ENCODE assay signal across 8 mouse cellular contexts in genomic region chr7:99267251-99267896, GRCm38 (mm10). TPM values are rescaled to one million over a fixed set of nuclear protein-coding genes. Genes with fewer than 3 reads are reported as not detected.
A peak's percentile ranks its signal among the peaks of the same experiment; 100 is the strongest.
DNase-seq lines count a peak whose midpoint lies in the region; ATAC-seq lines count a peak whose summit lies in the region.

TSS of gene Map6 (plus strand) at chr7:99267447.

- H3K4me1 ChIP-seq in brown adipose tissue, adult 24 weeks (ENCODE audit: control insufficient read depth, insufficient read depth, insufficient read length, low read length) = peaks cover 8% of the 10 kb centered on the region
- peaks cover 18% of the 10 kb centered on the region for H3K4me1 ChIP-seq in forebrain, embryonic 14.5 days (ENCODE audit: control insufficient read depth, insufficient read depth, low read length)
- H3K4me1 ChIP-seq in lung, embryonic 16.5 days (replicated peaks; ENCODE audit: control insufficient read depth, insufficient read depth, low read length) = peaks cover 31% of the 10 kb centered on the region

- WGBS in forebrain, embryonic 14.5 days = under 1% methylated on average over 34 of the region's 34 CpGs
- 2% methylated on average over 34 of the region's 34 CpGs for WGBS in lung, embryonic 16.5 days

- peak within 1 kb of the TSS; percentile 62 for H3K4me3 ChIP-seq in brown adipose tissue, adult 24 weeks (ENCODE audit: insufficient read depth, low read depth, low read length)
- peak within 1 kb of the TSS; percentile 73 for H3K4me3 ChIP-seq in forebrain, embryonic 14.5 days (ENCODE audit: low read depth, low read length)
- peak within 1 kb of the TSS; percentile 54 for H3K4me3 ChIP-seq in lung, embryonic 16.5 days (ENCODE audit: low read length)

- peak within 1 kb of the TSS; percentile 86 for H3K9ac ChIP-seq in forebrain, embryonic 14.5 days (ENCODE audit: low read length)
- H3K9ac ChIP-seq in lung, embryonic 16.5 days (ENCODE audit: low read length) = peak within 1 kb of the TSS; percentile 49

- no peaks in the 10 kb centered on the region for H3K27me3 ChIP-seq in forebrain, embryonic 14.5 days (replicated peaks; ENCODE audit: control insufficient read depth, insufficient read depth, low read length)
- peaks cover 52% of the 10 kb centered on the region for H3K27me3 ChIP-seq in lung, embryonic 16.5 days (ENCODE audit: control insufficient read depth, insufficient read depth, low read depth, low read length)

- no peaks in the 10 kb centered on the region for H3K9me3 ChIP-seq in forebrain, embryonic 14.5 days (replicated peaks; ENCODE audit: control insufficient read depth, low read length)
- H3K9me3 ChIP-seq in lung, embryonic 16.5 days (ENCODE audit: control insufficient read depth, low read length) = no peaks in the 10 kb centered on the region

- H3K27ac ChIP-seq in brown adipose tissue, adult 24 weeks (replicated peaks; ENCODE audit: low read depth, low read length) = no peak within 1 kb of the TSS
- peak within 1 kb of the TSS; percentile 98 for H3K27ac ChIP-seq in forebrain, embryonic 14.5 days (ENCODE audit: low read depth, low read length)
- H3K27ac ChIP-seq in lung, embryonic 16.5 days (ENCODE audit: low read length) = no peak within 1 kb of the TSS

- peak; percentile 72 for ATAC-seq in forebrain, embryonic 14.5 days
- ATAC-seq in lung, embryonic 16.5 days (ENCODE audit: low read depth) = no peak

- no peaks in the 10 kb centered on the region for H3K36me3 ChIP-seq in forebrain, embryonic 14.5 days (ENCODE audit: control insufficient read depth, insufficient read depth, low read length)
- H3K36me3 ChIP-seq in lung, embryonic 16.5 days (ENCODE audit: control insufficient read depth, insufficient read depth, low read length) = no peaks in the 10 kb centered on the region

- peak; percentile 68 for DNase-seq in layer of hippocampus, adult 11-12 months (ENCODE audit: low spot score)
- no peak for DNase-seq in layer of hippocampus, adult 9-10 months (ENCODE audit: low spot score)
- peak; percentile 89 for DNase-seq in forebrain, embryonic 14.5 days (ENCODE audit: low spot score)
- DNase-seq in layer of hippocampus, adult 9-11 months = peak; percentile 84
- peak; percentile 73 for DNase-seq in right cerebral cortex, postnatal 14 days
- DNase-seq in spleen, postnatal 4 days (ENCODE audit: low spot score in 2 of 2) = no peak

- H3K4me2 ChIP-seq in forebrain, embryonic 14.5 days (ENCODE audit: low read length) = peak within 1 kb of the TSS; percentile 96
- H3K4me2 ChIP-seq in lung, embryonic 16.5 days (ENCODE audit: low read depth, low read length) = peak within 1 kb of the TSS; percentile 83

RNA-seq across cellular contexts. Expression of gene Map6, which starts in this region (rescaled TPM):
- 9.4 and 18.8 TPM in 2 replicates for polyA plus RNA-seq in brown adipose tissue, adult 24 weeks (2012; ENCODE audit: insufficient read depth, insufficient read length, missing spikeins)
- polyA plus RNA-seq in forebrain, embryonic 14.5 days (2014; fragmentation: Nextera tagmentation; extraction: Ambion mirVana) = 46.2 and 62.4 TPM in 2 replicates
- polyA plus RNA-seq in lung, embryonic 16.5 days (2015; fragmentation: Nextera tagmentation; extraction: Ambion mirVana) = 3.0 and 3.2 TPM in 2 replicates

Comparison
In these comparisons a context has a peak if more than half of its experiments do, and no peak if none do; other contexts are left out.
1. DNase-seq: peak in layer of hippocampus, adult 11-12 months (single experiment), forebrain, embryonic 14.5 days (single experiment), layer of hippocampus, adult 9-11 months (single experiment) and right cerebral cortex, postnatal 14 days (single experiment); none in layer of hippocampus, adult 9-10 months (single experiment) and spleen, postnatal 4 days (0 of 2).
2. Peak in every context shown above with its lines, with median percentiles within 50 percentile points of each other: H3K4me3 ChIP-seq.